Mouse (Mus musculus) heart, embryonic 10.5 days (tissue): ENCODE measurements around the gene Tmprss11b. TPM values are rescaled to one million over a fixed set of nuclear protein-coding genes. Genes with fewer than 3 reads are reported as not detected.
"Not testable (repeated sequence)": the region's sequence is repeated elsewhere in the genome, so short reads cannot be mapped to it uniquely, and the experiment has no call there.

Source experiments
- DNase-seq: peaks from one replicate; pipeline ENCODE4 v3.0.0-alpha.2; 2017; ENCODE audit warnings: low spot score
- H3K27ac ChIP-seq: fragments of 300-500 bp; sonication (generic); 2 replicates; pipeline ENCODE4 v1.5.1; 2016; ENCODE audit warnings: mild to moderate bottlenecking
- H3K27me3 ChIP-seq: fragments of 300-500 bp; sonication (generic); 2 replicates; pipeline ENCODE4 v1.6.1; 2016; ENCODE audit warnings: mild to moderate bottlenecking; ENCODE audit not compliant: poor library complexity, insufficient read depth, severe bottlenecking
- H3K36me3 ChIP-seq: fragments of 300-500 bp; sonication (generic); 2 replicates; pipeline ENCODE4 v1.6.1; 2016; ENCODE audit warnings: mild to moderate bottlenecking, moderate library complexity
- H3K4me1 ChIP-seq: fragments of 300-500 bp; sonication (generic); 2 replicates; pipeline ENCODE4 v1.6.1; 2016; ENCODE audit warnings: mild to moderate bottlenecking
- H3K4me3 ChIP-seq: fragments of 300-500 bp; sonication (generic); 2 replicates; pipeline ENCODE4 v1.5.1; 2016; ENCODE audit warnings: mild to moderate bottlenecking, moderate library complexity
- H3K9me3 ChIP-seq: fragments of 300-500 bp; sonication (generic); 2 replicates; pipeline ENCODE4 v1.6.1; 2016; ENCODE audit warnings: mild to moderate bottlenecking, moderate library complexity
- WGBS: fragments of 180-500 bp; shearing (Covaris S2); methylation state at CpG from one replicate; pipeline ENCODE4 v1.1.7; 2016; 5-methylcytosine and 5-hydroxymethylcytosine counted together
- polyA plus RNA-seq: library from polyadenylated mRNA; unstranded; fragments of >200 nt; fragmentation: Nextera tagmentation; extraction: Ambion mirVana; gene quantifications from 2 replicates; pipeline ENCODE4 v1.2.1, GENCODE M21; 2016

The Tmprss11b gene
- not detected in 2 replicates for polyA plus RNA-seq

DNA sequence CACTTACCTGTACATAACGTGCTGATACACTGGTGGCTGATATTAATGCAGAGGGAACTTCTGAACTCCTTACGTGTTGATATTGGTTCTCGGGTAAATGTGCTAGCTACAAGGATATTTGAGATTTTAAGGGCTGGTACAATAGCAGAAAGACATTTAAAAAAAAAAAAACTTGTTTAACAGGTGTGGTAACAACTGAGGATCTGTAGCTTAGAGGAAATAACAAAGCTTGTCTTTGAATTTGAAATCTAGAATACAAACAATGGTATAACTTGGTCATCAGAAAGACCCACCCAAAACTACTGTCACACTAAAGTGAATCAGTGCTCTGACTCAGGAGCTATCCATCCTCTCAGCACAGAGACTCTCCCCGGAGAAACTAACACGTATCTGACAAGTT lies at the start of gene Tmprss11b:
Gene Tmprss11b, minus strand, starts transcription at position 101 of the 400 bp plus-strand sequence.
- no peak for DNase-seq
- H3K9me3 ChIP-seq, result no peaks in the 10 kb centered on the region
- 73% methylated on average over 5 of the region's 5 CpGs for WGBS
- H3K36me3 ChIP-seq, result no peaks in the 10 kb centered on the region
- no peaks in the 10 kb centered on the region for H3K4me1 ChIP-seq
- no peak within 1 kb of the TSS for H3K4me3 ChIP-seq
- no peaks in the 10 kb centered on the region for H3K27me3 ChIP-seq
- no peak within 1 kb of the TSS for H3K27ac ChIP-seq

DNA sequence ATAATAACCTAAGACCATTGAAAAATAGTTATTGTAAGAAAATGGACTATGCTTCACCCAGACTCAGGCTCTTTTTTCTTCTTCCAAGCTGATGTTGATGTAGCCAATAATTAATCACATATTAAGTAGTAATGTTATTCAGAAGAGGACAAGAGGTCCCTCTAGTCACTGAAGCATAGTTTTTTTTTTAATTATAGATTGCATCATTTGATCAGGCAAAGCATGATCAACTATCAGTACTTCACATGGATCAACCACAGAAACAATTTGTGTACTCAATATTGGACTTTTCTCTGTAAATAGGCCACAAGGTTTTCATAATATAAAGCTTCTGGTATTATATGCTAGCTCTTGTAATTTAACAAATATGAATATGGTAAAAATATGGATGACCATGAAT lies 48.9 kb upstream of the Tmprss11b start:
- DNase-seq, result no peak
- H3K27me3 ChIP-seq, result no peaks in the 10 kb centered on the region
- no peak overlapping the region for H3K27ac ChIP-seq
- H3K36me3 ChIP-seq, result no peaks in the 10 kb centered on the region
- H3K9me3 ChIP-seq, result no peaks in the 10 kb centered on the region
- no peak overlapping the region for H3K4me3 ChIP-seq
- H3K4me1 ChIP-seq, result no peaks in the 10 kb centered on the region

DNA sequence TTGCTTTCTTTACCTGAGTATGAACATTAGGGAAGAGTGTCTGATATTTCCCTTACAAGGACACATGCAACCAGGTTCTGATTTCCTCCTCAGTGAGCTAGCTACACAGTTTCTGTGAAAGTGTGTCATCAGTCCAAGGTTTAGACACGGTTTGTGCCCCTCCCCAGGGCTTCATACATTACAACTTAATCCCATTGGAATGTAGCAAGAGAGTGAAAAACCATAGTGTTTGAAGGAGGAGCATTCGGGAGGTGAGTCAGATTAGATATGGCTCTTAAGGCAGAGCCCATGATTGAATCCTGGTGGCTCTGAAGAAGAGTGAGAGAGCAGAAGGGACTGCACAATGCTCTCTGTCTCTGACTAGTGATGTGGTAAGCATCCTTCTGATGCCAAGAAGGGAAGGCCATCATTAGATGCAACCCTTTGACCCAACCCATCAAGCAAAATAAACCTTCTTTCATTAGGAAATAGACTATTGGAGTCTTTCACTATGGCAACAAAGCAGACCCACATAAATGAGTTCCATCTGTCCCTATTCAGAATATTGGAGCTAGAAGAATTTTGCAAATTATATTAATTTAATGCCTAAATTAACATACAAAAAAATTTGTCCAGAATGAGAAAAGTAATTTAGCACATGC lies 46.8 kb upstream of the Tmprss11b start:
- WGBS, result 41% methylated on average over 2 of the region's 2 CpGs
- no peak for DNase-seq
- Histone ChIP-seq H3K27me3 (no peaks in the 10 kb centered on the region), H3K4me3 (no peak overlapping the region), H3K27ac (no peak overlapping the region), H3K4me1 (no peaks in the 10 kb centered on the region), H3K9me3 (no peaks in the 10 kb centered on the region), H3K36me3 (no peaks in the 10 kb centered on the region)

DNA sequence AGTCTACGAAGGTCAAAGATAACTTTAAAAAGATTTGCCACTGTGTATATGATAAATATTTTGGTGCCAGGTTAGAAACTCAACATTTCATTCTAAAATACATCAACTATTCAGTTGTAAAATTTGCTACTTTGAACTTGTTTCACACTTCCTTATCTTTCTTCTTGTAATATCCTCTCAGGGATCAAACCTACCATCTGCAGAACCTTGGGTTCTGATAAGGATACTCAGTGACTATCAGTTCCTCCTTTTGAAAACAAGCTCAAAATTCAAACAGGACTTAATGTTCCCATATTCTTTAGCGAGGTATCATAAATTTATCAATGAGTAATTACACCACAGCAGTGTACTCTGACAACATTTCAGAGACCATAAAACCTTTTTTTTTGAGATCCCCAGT lies 38.8 kb upstream of the Tmprss11b start:
- Histone ChIP-seq H3K36me3 (no peaks in the 10 kb centered on the region), H3K27ac (no peak overlapping the region), H3K4me3 (no peak overlapping the region), H3K9me3 (no peaks in the 10 kb centered on the region), H3K27me3 (no peaks in the 10 kb centered on the region), H3K4me1 (no peaks in the 10 kb centered on the region)
- DNase-seq, result no peak
- 77% methylated on average over 2 of the region's 2 CpGs for WGBS

DNA sequence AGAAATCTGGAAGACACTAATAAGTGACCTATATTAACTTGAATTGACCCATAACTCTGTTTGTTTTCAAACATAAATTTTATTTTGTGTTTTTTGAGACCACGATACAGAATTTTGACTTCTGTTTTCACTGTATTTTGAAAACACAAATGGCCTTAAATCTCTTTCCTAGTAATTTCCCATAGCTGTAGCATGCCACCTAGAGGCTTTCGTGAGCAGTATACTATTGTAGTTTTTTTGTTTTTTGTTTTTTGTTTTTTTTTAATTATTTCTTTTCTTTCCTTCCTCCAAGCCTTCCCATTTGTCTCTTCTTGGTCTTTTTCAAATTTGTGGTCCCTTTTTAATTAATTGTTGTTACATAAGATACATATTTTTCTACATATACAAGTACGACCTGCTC lies 28.8 kb upstream of the Tmprss11b start:
- H3K27ac ChIP-seq, result no peak overlapping the region
- no peaks in the 10 kb centered on the region for H3K27me3 ChIP-seq
- no peaks in the 10 kb centered on the region for H3K36me3 ChIP-seq
- no peaks in the 10 kb centered on the region for H3K4me1 ChIP-seq
- 65% methylated on average over 3 of the region's 3 CpGs for WGBS
- no peak for DNase-seq
- H3K9me3 ChIP-seq, result no peaks in the 10 kb centered on the region
- H3K4me3 ChIP-seq, result no peak overlapping the region

DNA sequence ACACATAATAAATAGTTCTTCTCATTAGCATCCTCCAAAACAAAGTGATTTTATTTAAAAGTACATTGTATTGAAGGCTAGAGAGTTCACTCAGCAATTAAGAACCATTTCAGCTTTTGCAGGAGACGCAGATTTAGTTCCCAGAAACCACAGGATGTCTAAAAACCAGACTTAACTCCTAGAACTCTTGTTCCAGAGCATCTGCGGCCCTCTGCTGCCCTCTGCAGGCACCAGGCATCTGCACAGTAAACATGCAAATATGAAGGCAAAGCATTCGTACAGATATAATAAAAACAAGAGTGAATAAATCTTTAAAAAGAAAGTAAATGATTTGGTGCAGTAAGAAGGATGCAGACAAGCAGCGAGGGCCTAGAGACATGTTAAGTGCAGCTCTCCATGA lies 8.5 kb upstream of the Tmprss11b start:
- WGBS, result 64% methylated on average over 4 of the region's 4 CpGs
- DNase-seq, result no peak
- H3K4me1 ChIP-seq, result no peaks in the 10 kb centered on the region
- H3K4me3 ChIP-seq, result no peak overlapping the region
- H3K36me3 ChIP-seq, result no peaks in the 10 kb centered on the region
- H3K27ac ChIP-seq, result no peak overlapping the region
- no peaks in the 10 kb centered on the region for H3K27me3 ChIP-seq
- H3K9me3 ChIP-seq, result no peaks in the 10 kb centered on the region

DNA sequence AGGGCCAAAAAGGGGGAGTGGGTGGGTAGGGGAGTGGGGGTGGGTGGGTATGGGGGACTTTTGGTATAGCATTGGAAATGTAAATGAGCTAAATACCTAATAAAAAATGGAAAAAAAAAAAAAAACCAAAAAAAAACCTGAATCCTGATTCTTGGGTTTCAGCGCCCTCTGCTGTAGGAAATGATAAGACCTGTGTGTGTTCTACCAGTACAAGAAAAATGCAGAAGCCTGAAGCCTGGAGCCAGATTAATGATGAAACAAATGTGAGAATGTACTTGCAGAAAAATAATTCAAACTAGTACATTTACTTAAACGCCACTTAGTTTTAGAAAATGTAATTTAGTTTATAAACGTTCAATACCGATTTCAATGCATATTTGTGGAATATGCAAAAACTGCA lies 27.0 kb downstream of the Tmprss11b start:
- not testable (repeated sequence) for H3K27ac ChIP-seq, H3K4me1 ChIP-seq, H3K36me3 ChIP-seq, H3K9me3 ChIP-seq, H3K27me3 ChIP-seq, DNase-seq, H3K4me3 ChIP-seq
- 23% methylated on average over 4 of the region's 4 CpGs for WGBS

DNA sequence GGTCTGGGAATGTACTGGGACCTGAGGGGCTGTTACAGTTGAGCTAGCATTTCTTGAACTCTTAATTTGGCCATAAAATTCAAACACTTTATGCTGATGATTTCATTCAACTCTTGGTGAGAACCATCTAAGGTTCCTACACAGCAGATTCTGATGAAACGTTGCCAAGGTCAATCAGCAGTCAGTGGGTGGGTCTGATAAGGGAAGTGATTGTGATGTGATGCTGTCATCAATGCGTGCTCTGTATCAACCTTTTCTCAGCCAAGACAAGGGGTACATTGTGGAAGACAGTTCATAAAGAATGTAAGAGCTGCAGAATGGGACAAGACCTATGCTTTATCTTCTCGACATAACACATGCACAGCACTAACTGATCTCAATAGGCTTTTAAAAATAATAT lies 35.4 kb downstream of the Tmprss11b start:
- no peaks in the 10 kb centered on the region for H3K4me1 ChIP-seq
- 39% methylated on average over 3 of the region's 3 CpGs for WGBS
- no peaks in the 10 kb centered on the region for H3K36me3 ChIP-seq
- no peaks in the 10 kb centered on the region for H3K9me3 ChIP-seq
- DNase-seq, result peak; percentile 75
- no peaks in the 10 kb centered on the region for H3K27me3 ChIP-seq
- no peak overlapping the region for H3K27ac ChIP-seq
- no peak overlapping the region for H3K4me3 ChIP-seq

DNA sequence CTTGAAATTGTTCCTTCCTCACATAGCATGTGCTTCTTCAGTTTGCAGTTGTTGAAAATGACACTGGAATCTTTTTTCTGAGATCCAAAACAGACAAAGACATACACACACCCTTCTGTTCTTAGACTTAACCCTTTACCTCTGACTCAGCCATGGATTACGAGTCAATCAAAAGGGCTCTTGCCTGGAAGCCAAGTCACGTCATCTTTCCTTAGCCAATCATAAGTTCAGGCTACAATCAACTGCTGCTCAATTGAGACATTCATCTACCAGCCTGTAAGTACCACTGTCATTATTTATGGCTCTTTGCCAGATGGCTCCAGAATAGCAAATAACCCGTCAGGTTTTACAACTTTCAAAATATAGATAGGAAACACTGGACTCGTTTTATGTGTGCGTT lies 43.8 kb downstream of the Tmprss11b start, which contains the start of gene Tmprss11f:
Gene Tmprss11f, minus strand, starts transcription at position 101 of the 400 bp plus-strand sequence.
- Histone ChIP-seq H3K4me1 (no peaks in the 10 kb centered on the region), H3K4me3 (no peak within 1 kb of the TSS), H3K27ac (no peak within 1 kb of the TSS), H3K27me3 (no peaks in the 10 kb centered on the region), H3K9me3 (no peaks in the 10 kb centered on the region), H3K36me3 (no peaks in the 10 kb centered on the region)
- WGBS, result 72% methylated on average over 5 of the region's 5 CpGs
- DNase-seq, result no peak

DNA sequence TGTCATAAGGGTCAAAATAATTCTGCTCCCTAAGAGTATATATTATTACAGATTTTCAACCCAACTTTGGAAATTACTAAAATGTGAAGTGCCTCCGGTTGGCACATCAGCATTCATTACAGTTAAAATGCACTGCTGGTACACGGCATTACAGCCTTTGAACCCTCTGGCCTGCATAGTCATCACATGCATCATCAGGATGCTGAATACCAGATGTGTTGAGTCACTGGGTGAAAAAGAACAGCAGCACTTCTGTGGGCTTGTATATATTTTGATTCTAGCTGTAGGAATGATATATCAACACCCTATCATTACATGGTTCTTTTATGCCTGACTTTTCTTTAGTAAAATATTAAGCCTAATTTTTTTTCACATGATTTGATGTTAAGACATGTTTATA lies 45.5 kb downstream of the Tmprss11b start:
- WGBS, result 69% methylated on average over 2 of the region's 2 CpGs
- Histone ChIP-seq H3K4me3 (no peak overlapping the region), H3K27me3 (no peaks in the 10 kb centered on the region), H3K9me3 (no peaks in the 10 kb centered on the region), H3K4me1 (no peaks in the 10 kb centered on the region), H3K36me3 (no peaks in the 10 kb centered on the region), H3K27ac (no peak overlapping the region)
- no peak for DNase-seq

DNA sequence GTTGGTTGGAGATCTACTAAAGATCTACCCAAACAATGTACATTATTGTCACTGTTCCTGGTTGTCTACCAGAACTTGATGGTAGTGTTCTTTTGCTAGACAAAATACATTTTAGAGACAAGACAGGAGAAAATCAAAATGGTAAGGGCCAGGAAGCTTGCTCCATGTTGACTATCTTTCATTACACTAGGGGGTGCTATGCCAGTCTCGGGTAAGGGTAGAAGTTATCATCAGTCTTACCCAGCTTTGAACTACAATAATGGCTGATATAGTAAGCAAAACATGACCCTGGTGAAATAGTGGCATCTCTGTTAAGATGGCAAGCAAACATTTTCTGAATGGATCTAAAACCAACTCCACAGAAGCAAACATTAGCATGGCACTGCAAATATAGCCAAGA lies 54.4 kb downstream of the Tmprss11b start:
- WGBS, result 70% methylated on average over 1 of the region's 1 CpGs

More for the DNA sequence above, 54.4 kb downstream of the Tmprss11b start:
- Histone ChIP-seq H3K4me3 (no peak overlapping the region), H3K4me1 (no peaks in the 10 kb centered on the region), H3K27ac (no peak overlapping the region), H3K27me3 (no peaks in the 10 kb centered on the region), H3K36me3 (no peaks in the 10 kb centered on the region), H3K9me3 (no peaks in the 10 kb centered on the region)
- DNase-seq, result no peak

Other genes with a start within 250 kb of the Tmprss11b start
- gene Tmprss11a, start 207.4 kb downstream of the Tmprss11b start, polyA plus RNA-seq, result not detected in 2 replicates
- gene Tmprss11g, start 157.8 kb downstream of the Tmprss11b start, polyA plus RNA-seq, result not detected in 2 replicates
- gene Tmprss11f, start 43.9 kb downstream of the Tmprss11b start, polyA plus RNA-seq, result 0.04 TPM in 1 of 2 replicates, not detected in the other
- not detected in 2 replicates for gene Tmprss11e, start 69.5 kb upstream of the Tmprss11b start, polyA plus RNA-seq
- 23.9 and 34.1 TPM in 2 replicates for gene Ythdc1, start 127.9 kb upstream of the Tmprss11b start, polyA plus RNA-seq
- gene Ugt2b34, start 230.6 kb upstream of the Tmprss11b start, polyA plus RNA-seq, result 0.06 and 2.2 TPM in 2 replicates